Mouse (Mus musculus) mature B cell (primary cell): ENCODE measurements around the gene Tmem40.

Source experiments
- in situ Hi-C: fragments of 300-500 bp; cut with MboI; formaldehyde crosslinking; loops from 2 replicates; pipeline ENCODE4 v1.14.3; 2019

Gene Tmem40

GRCm38 (mm10) chr6:115761995-115762756 is at the start of gene Tmem40:
Gene Tmem40 (minus strand): TSS chr6:115762410.
- in situ Hi-C loops = no loop called here

GRCm38 (mm10) chr6:115811606-115812005 is 49.4 kb upstream of the Tmem40 start:
- in situ Hi-C loops = no loop called here

- in situ Hi-C loops = no loop called here
Measured at GRCm38 (mm10) chr6:115808488-115809231, 46.5 kb upstream of the Tmem40 start, which contains the start of gene Rpl32. Gene Rpl32 (minus strand): TSS chr6:115808747.

- in situ Hi-C loops = no loop called here
Measured at GRCm38 (mm10) chr6:115808196-115808487, 45.9 kb upstream of the Tmem40 start.

GRCm38 (mm10) chr6:115807464-115808195 is 45.4 kb upstream of the Tmem40 start:
- in situ Hi-C loops = no loop called here

GRCm38 (mm10) chr6:115804432-115805192 is 42.4 kb upstream of the Tmem40 start:
- in situ Hi-C loops = no loop called here

- in situ Hi-C loops = no loop called here
Measured at GRCm38 (mm10) chr6:115803541-115804382, 41.6 kb upstream of the Tmem40 start.

GRCm38 (mm10) chr6:115801811-115802210 is 39.6 kb upstream of the Tmem40 start:
- in situ Hi-C loops = no loop called here

- in situ Hi-C loops = no loop called here
Measured at GRCm38 (mm10) chr6:115792691-115793215, 30.5 kb upstream of the Tmem40 start.

GRCm38 (mm10) chr6:115791842-115792686 is 29.9 kb upstream of the Tmem40 start:
- in situ Hi-C loops = no loop called here

GRCm38 (mm10) chr6:115791016-115791415 is 28.8 kb upstream of the Tmem40 start:
- in situ Hi-C loops = no loop called here

- in situ Hi-C loops = no loop called here
Measured at GRCm38 (mm10) chr6:115782781-115783180, 20.6 kb upstream of the Tmem40 start.

GRCm38 (mm10) chr6:115776363-115776762 is 14.2 kb upstream of the Tmem40 start:
- in situ Hi-C loops = no loop called here

GRCm38 (mm10) chr6:115775838-115776237 is 13.6 kb upstream of the Tmem40 start:
- in situ Hi-C loops = no loop called here

- in situ Hi-C loops = no loop called here
Measured at GRCm38 (mm10) chr6:115774501-115774921, 12.3 kb upstream of the Tmem40 start, which contains the start of gene Cand2. Gene Cand2 (plus strand): TSS chr6:115774538.

- in situ Hi-C loops = no loop called here
Measured at GRCm38 (mm10) chr6:115773966-115774413, 11.8 kb upstream of the Tmem40 start.

GRCm38 (mm10) chr6:115772604-115773003 is 10.4 kb upstream of the Tmem40 start:
- in situ Hi-C loops = no loop called here

GRCm38 (mm10) chr6:115772201-115772600 is 10.0 kb upstream of the Tmem40 start:
- in situ Hi-C loops = no loop called here

GRCm38 (mm10) chr6:115770852-115771251 is 8.6 kb upstream of the Tmem40 start:
- in situ Hi-C loops = no loop called here
